Mouse (Mus musculus): ENCODE results near the gene Fto. TPM values are rescaled to one million over a fixed set of nuclear protein-coding genes. Genes with fewer than 3 reads are reported as not detected.

Fto gene
- total and polyA plus RNA-seq, 3 experiments, result 8.4 to 43.2 (median 15.7) TPM

- Histone ChIP-seq H3K36me3 (replicated peaks in 1 of 2; ENCODE audit: control insufficient read depth in 1 of 2, insufficient read depth in 1 of 2, low read length in 1 of 2) (peaks cover 0 to 64% of the 10 kb centered on the region in 2 experiments), H3K4me3 (replicated peaks in 1 of 3; ENCODE audit: low read depth in 2 of 3, low read length in 2 of 3, poor library complexity in 1 of 3) (no peak overlapping the region), H3K79me2 (replicated peaks; ENCODE audit: control insufficient read depth, extremely low read depth, insufficient read depth, poor library complexity, severe bottlenecking) (peaks cover 26% of the 10 kb centered on the region), H3K9me3 (replicated peaks; ENCODE audit: low read length) (no peaks in the 10 kb centered on the region), H3K27me3 (replicated peaks) (no peaks in the 10 kb centered on the region), H3K9ac (ENCODE audit: insufficient read depth, low read depth) (no peak overlapping the region), H3K4me1 (ENCODE audit: control insufficient read depth in 1 of 2, insufficient read depth in 2 of 2) (peaks cover 0 to 26% of the 10 kb centered on the region in 2 experiments; a peak in 2 of 4 replicates), H3K4me2 (ENCODE audit: insufficient read depth, low read depth, poor library complexity, severe bottlenecking) (no peak overlapping the region), H3K27ac (ENCODE audit: insufficient read depth, low read depth) (no peak overlapping the region)
- no peak for DNase-seq (ENCODE audit: extremely low read depth)
- dilution Hi-C loops (cut with MboI; ENCODE audit: extremely low pct_ligation_motif_present, extremely low pct_unique_long_range_greater_than_20kb, low sequenced_read_pairs), result no loop called here
- in situ Hi-C loops (cut with MboI; ENCODE audit: low pct_ligation_motif_present, low pct_unique_long_range_greater_than_20kb, low sequenced_read_pairs), result no loop called here
- TF ChIP-seq ELF1 (IDR thresholded peaks at IDR 0.05; ENCODE audit: low read depth, low read length) (no peak), RCOR1 (conservative IDR thresholded peaks at IDR 0.05; ENCODE audit: low read depth, low read length) (no peak), CTCF (conservative IDR thresholded peaks at IDR 0.05 in 1 of 2, IDR thresholded peaks at IDR 0.05 in 1 of 2; ENCODE audit: low read depth in 2 of 2, low read length in 2 of 2) (no peak), E2F4 (IDR thresholded peaks at IDR 0.05; ENCODE audit: insufficient replicate concordance, low read depth, low read length) (no peak), SMC3 (IDR thresholded peaks at IDR 0.05; ENCODE audit: low read depth, low read length) (no peak), ZNF384 (IDR thresholded peaks at IDR 0.05; ENCODE audit: low read depth, low read length) (no peak), UBTF (IDR thresholded peaks at IDR 0.05; ENCODE audit: low read depth, low read length) (no peak), NELFE (IDR thresholded peaks at IDR 0.05; ENCODE audit: low read depth, low read length) (no peak), GABPA (IDR thresholded peaks at IDR 0.05; ENCODE audit: insufficient replicate concordance, low read depth, low read length) (no peak), USF2 (conservative IDR thresholded peaks at IDR 0.05; ENCODE audit: low read depth, low read length) (no peak), CHD1 (IDR thresholded peaks at IDR 0.05; ENCODE audit: low read depth, low read length) (no peak)
These were observed 5.8 kb downstream of the Fto start for GRCm38 (mm10) chr8:91318938-91319729.

GRCm38 (mm10) chr8:91323511-91323910, 10.2 kb downstream of the Fto start:
- dilution Hi-C loops (cut with MboI; ENCODE audit: extremely low pct_ligation_motif_present, extremely low pct_unique_long_range_greater_than_20kb, low sequenced_read_pairs), result no loop called here
- peaks cover 10 to 69% of the 10 kb centered on the region in 2 experiments for H3K36me3 ChIP-seq (replicated peaks in 1 of 2; ENCODE audit: control insufficient read depth in 1 of 2, insufficient read depth in 1 of 2, low read length in 1 of 2)

More at GRCm38 (mm10) chr8:91323511-91323910, 10.2 kb downstream of the Fto start:
- TF ChIP-seq MXI1 (IDR thresholded peaks at IDR 0.05; ENCODE audit: low read depth, low read length) (no peak), UBTF (IDR thresholded peaks at IDR 0.05; ENCODE audit: low read depth, low read length) (no peak), MYC (IDR thresholded peaks at IDR 0.05; ENCODE audit: low read depth, low read length) (no peak), POLR2A (IDR thresholded peaks at IDR 0.05; ENCODE audit: low read depth, low read length) (no peak), CHD2 (IDR thresholded peaks at IDR 0.05; ENCODE audit: low read length) (no peak), POLR2AphosphoS2 (IDR thresholded peaks at IDR 0.05; ENCODE audit: low read depth, low read length) (no peak), NRF1 (IDR thresholded peaks at IDR 0.05; ENCODE audit: low read depth, low read length) (no peak), PAX5 (IDR thresholded peaks at IDR 0.05; ENCODE audit: low read length) (no peak), EP300 (IDR thresholded peaks at IDR 0.05; ENCODE audit: low read length) (no peak), USF1 (IDR thresholded peaks at IDR 0.05; ENCODE audit: low read depth, low read length) (no peak), MEF2A (IDR thresholded peaks at IDR 0.05; ENCODE audit: borderline replicate concordance, low read depth, low read length) (no peak), HCFC1 (IDR thresholded peaks at IDR 0.05; ENCODE audit: low read depth, low read length) (no peak), ZC3H11A (IDR thresholded peaks at IDR 0.05; ENCODE audit: low read depth, low read length) (no peak), ELF1 (IDR thresholded peaks at IDR 0.05; ENCODE audit: low read depth, low read length) (no peak)
- Histone ChIP-seq H3K9me3 (replicated peaks; ENCODE audit: low read length) (no peaks in the 10 kb centered on the region), H3K27me3 (replicated peaks) (no peaks in the 10 kb centered on the region), H3K4me1 (ENCODE audit: control insufficient read depth in 1 of 2, insufficient read depth in 2 of 2) (no peaks in the 10 kb centered on the region; a peak in 1 of 4 replicates), H3K79me2 (replicated peaks; ENCODE audit: control insufficient read depth, extremely low read depth, insufficient read depth, poor library complexity, severe bottlenecking) (peaks cover 7% of the 10 kb centered on the region), H3K4me3 (replicated peaks in 1 of 3; ENCODE audit: low read depth in 2 of 3, low read length in 2 of 3, poor library complexity in 1 of 3) (no peak overlapping the region), H3K4me2 (ENCODE audit: insufficient read depth, low read depth, poor library complexity, severe bottlenecking) (no peak overlapping the region), H3K27ac (ENCODE audit: insufficient read depth, low read depth) (no peak overlapping the region), H3K9ac (ENCODE audit: insufficient read depth, low read depth) (no peak overlapping the region)
- no peak for DNase-seq (ENCODE audit: extremely low read depth)
- in situ Hi-C loops (cut with MboI; ENCODE audit: low pct_ligation_motif_present, low pct_unique_long_range_greater_than_20kb, low sequenced_read_pairs), result no loop called here

Data from CH12.LX (cell line).